Mouse (Mus musculus): Measurements from ENCODE around the gene Cd3g.

DNA sequence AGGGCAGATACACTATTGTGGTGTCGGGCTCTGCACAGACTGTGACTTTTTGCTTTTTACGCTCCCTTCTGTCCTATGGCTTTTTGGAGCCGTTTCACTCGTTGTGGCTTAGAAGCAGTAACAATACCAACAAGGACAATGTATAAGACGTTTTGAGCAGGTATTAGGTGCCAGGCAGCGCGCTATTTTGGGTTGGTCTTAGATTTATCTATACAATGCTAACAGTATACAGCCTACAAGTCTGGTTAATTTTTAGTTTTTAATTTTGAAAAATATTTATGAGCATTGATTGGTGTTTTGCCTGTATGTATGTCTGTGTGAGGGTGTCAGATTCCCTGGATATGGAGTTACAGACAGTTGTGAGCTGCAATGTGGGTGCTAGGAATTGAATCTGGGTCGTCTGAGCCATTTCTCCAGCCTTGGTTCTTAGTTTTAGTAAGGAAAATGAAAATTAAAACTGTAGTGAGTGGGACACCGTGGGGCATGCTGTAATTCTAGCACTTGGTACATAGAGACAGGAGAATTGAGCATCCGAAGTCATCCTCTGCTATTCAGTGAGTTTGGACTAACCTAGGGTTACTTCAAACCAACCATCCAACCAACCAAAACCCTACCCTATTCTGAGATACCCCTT is 14.3 kb downstream of the Cd3g start:
- no peak for TF ChIP-seq GATA1 (IDR thresholded peaks at IDR 0.05; ENCODE audit: borderline replicate concordance, low read length)
- TF ChIP-seq FLI1 (IDR thresholded peaks at IDR 0.05; ENCODE audit: low read length): no peak

Data from megakaryocyte, embryonic 14.5 days (primary cell).